Mouse (Mus musculus) olfactory bulb, adult 2 months (tissue): Measurements from ENCODE around the gene Spi1. TPM values are rescaled to one million over a fixed set of nuclear protein-coding genes. Genes with fewer than 3 reads are reported as not detected.

Source experiments
- H3K27ac ChIP-seq: fragments of 200-500 bp; 2 replicates; pipeline ENCODE4 v1.5.1; 2012; ENCODE audit warnings: low read depth, low read length; ENCODE audit not compliant: insufficient read depth
- H3K4me1 ChIP-seq: fragments of 200-500 bp; 2 replicates; pipeline ENCODE4 v1.6.1; 2012; ENCODE audit warnings: low read length; ENCODE audit not compliant: control insufficient read depth, insufficient read depth
- H3K4me3 ChIP-seq: fragments of 200-500 bp; 2 replicates; pipeline ENCODE4 v1.5.1; 2012; ENCODE audit warnings: mild to moderate bottlenecking, low read depth, low read length, moderate library complexity; ENCODE audit not compliant: insufficient read depth
- CTCF ChIP-seq: fragments of 200-500 bp; IDR thresholded peaks from 2 replicates; pipeline ENCODE4 v1.5.1; 2012; ENCODE audit warnings: low read depth, mild to moderate bottlenecking, low read length, moderate library complexity; ENCODE audit not compliant: insufficient read depth
- POLR2A ChIP-seq: fragments of 200-500 bp; IDR thresholded peaks from 2 replicates; pipeline ENCODE4 v1.6.1; 2012; ENCODE audit warnings: mild to moderate bottlenecking, low read depth, low read length, moderate library complexity; ENCODE audit not compliant: insufficient read depth
- WGBS: fragments of 180-500 bp; shearing (Covaris S2); methylation state at CpG from one replicate; pipeline ENCODE4 v1.1.7; 2018; 5-methylcytosine and 5-hydroxymethylcytosine counted together
- polyA plus RNA-seq: library from polyadenylated mRNA; stranded (reverse); fragments of >200 nt; gene quantifications from 2 replicates; pipeline ENCODE4 v1.2.4, GENCODE M21; 2012; ENCODE audit warnings: low replicate concordance; ENCODE audit not compliant: missing spikeins, insufficient read depth, insufficient read length

Gene Spi1
- polyA plus RNA-seq, 1 experiment: not detected

GRCm38 (mm10) chr2:91116842-91117241 lies 34.7 kb downstream of the Spi1 start:
- 85% methylated on average over 5 of the region's 5 CpGs for WGBS
- H3K4me3 ChIP-seq: no peak overlapping the region
- TF ChIP-seq CTCF: no peak
- no peak for TF ChIP-seq POLR2A

GRCm38 (mm10) chr2:91117585-91118275 lies 35.5 kb downstream of the Spi1 start, which contains the start of gene Mybpc3:
Mybpc3 (plus strand) TSS chr2:91118144.
- TF ChIP-seq CTCF: no peak
- TF ChIP-seq POLR2A: no peak
- no peak within 1 kb of the TSS for H3K27ac ChIP-seq

More at GRCm38 (mm10) chr2:91116842-91117241, 34.7 kb downstream of the Spi1 start:
- H3K27ac ChIP-seq: no peak overlapping the region
- H3K4me1 ChIP-seq: peaks cover 6% of the 10 kb centered on the region

GRCm38 (mm10) chr2:91118647-91119046 lies 36.5 kb downstream of the Spi1 start:
- no peak overlapping the region for H3K27ac ChIP-seq
- TF ChIP-seq CTCF: no peak

More at GRCm38 (mm10) chr2:91117585-91118275, 35.5 kb downstream of the Spi1 start, which contains the start of gene Mybpc3:
- WGBS: 80% methylated on average over 11 of the region's 11 CpGs
- H3K4me3 ChIP-seq: no peak within 1 kb of the TSS
- H3K4me1 ChIP-seq: peaks cover 6% of the 10 kb centered on the region

GRCm38 (mm10) chr2:91119061-91119460 lies 36.9 kb downstream of the Spi1 start:
- Histone ChIP-seq H3K4me3 (no peak overlapping the region), H3K27ac (no peak overlapping the region), H3K4me1 (peaks cover 6% of the 10 kb centered on the region)
- no peak for TF ChIP-seq CTCF
- no peak for TF ChIP-seq POLR2A
- 90% methylated on average over 19 of the region's 19 CpGs for WGBS

More at GRCm38 (mm10) chr2:91118647-91119046, 36.5 kb downstream of the Spi1 start:
- H3K4me3 ChIP-seq: no peak overlapping the region
- 86% methylated on average over 1 of the region's 1 CpGs for WGBS
- peaks cover 6% of the 10 kb centered on the region for H3K4me1 ChIP-seq

- Histone ChIP-seq H3K4me1 (peaks cover 6% of the 10 kb centered on the region), H3K27ac (no peak overlapping the region), H3K4me3 (no peak overlapping the region)
- TF ChIP-seq POLR2A (no peak), CTCF (no peak)
- 79% methylated on average over 6 of the region's 6 CpGs for WGBS
Observed at GRCm38 (mm10) chr2:91119551-91119950, 37.4 kb downstream of the Spi1 start.

GRCm38 (mm10) chr2:91120261-91120671 lies 38.1 kb downstream of the Spi1 start:
- TF ChIP-seq POLR2A: no peak
- no peak for TF ChIP-seq CTCF
- no peak overlapping the region for H3K27ac ChIP-seq
- H3K4me1 ChIP-seq: peaks cover 2% of the 10 kb centered on the region; the same call in 1 of the 2 replicates
- 79% methylated on average over 6 of the region's 6 CpGs for WGBS
- no peak overlapping the region for H3K4me3 ChIP-seq

- Histone ChIP-seq H3K4me1 (no peaks in the 10 kb centered on the region), H3K27ac (no peak overlapping the region), H3K4me3 (no peak overlapping the region)
- WGBS: 76% methylated on average over 6 of the region's 6 CpGs
- no peak for TF ChIP-seq CTCF
- no peak for TF ChIP-seq POLR2A
Observed at GRCm38 (mm10) chr2:91121011-91121410, 38.8 kb downstream of the Spi1 start.

- Histone ChIP-seq H3K4me3 (no peak overlapping the region), H3K27ac (no peak overlapping the region), H3K4me1 (no peaks in the 10 kb centered on the region)
- WGBS: 62% methylated on average over 8 of the region's 8 CpGs
- TF ChIP-seq POLR2A (no peak), CTCF (no peak)
Observed at GRCm38 (mm10) chr2:91121497-91121896, 39.3 kb downstream of the Spi1 start.

- 81% methylated on average over 6 of the region's 6 CpGs for whole genome bisulfite sequencing
- H3K4me1 ChIP-seq: no peaks in the 10 kb centered on the region
- TF ChIP-seq CTCF (no peak), POLR2A (no peak)
- no peak overlapping the region for H3K27ac ChIP-seq
- H3K4me3 ChIP-seq: no peak overlapping the region
Observed at GRCm38 (mm10) chr2:91123521-91123920, 41.3 kb downstream of the Spi1 start.

GRCm38 (mm10) chr2:91125101-91125500 lies 42.9 kb downstream of the Spi1 start:
- Histone ChIP-seq H3K4me3 (no peak overlapping the region), H3K4me1 (no peaks in the 10 kb centered on the region), H3K27ac (no peak overlapping the region)
- TF ChIP-seq CTCF (no peak), POLR2A (no peak)
- 81% methylated on average over 10 of the region's 10 CpGs for WGBS
